Mouse (Mus musculus): Measurements from ENCODE around the gene Mitf. TPM values are rescaled to one million over a fixed set of nuclear protein-coding genes. Genes with fewer than 3 reads are reported as not detected.

Gene Mitf
- total and polyA plus RNA-seq, 2 experiments from 2014 or later: 1.8 to 3.1 TPM

DNA sequence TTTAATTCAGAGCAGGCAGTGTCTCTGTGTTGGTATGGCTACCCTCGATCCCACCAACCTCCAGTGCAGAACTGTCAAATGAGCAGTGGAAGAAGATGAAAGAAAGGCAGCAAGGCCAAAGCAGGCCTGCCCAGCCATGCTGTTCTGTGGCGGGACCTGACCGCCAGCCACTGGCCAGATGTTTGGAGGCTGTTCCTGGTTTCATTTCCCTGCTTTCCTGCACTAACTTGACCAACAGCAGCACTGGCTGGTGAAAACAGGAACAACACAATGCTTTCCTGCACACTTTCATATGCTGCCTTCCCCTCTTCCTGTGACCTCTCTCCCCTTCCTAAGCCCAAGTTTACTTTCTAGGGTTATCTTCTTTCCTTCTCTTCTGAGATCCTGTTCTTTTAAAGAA, 50.8 kb downstream of the Mitf start:
- Histone ChIP-seq H3K4me1 (ENCODE audit: insufficient read depth) (no peaks in the 10 kb centered on the region), H3K4me2 (ENCODE audit: low read depth) (no peak overlapping the region), H3K27ac (ENCODE audit: low read depth, low read length) (no peak overlapping the region), H3K36me3 (ENCODE audit: insufficient read depth) (no peaks in the 10 kb centered on the region), H3K4me3 (ENCODE audit: low read depth, low read length) (no peak overlapping the region), H3K9ac (no peak overlapping the region), H3K27me3 (ENCODE audit: insufficient read depth, low read length) (no peaks in the 10 kb centered on the region), H3K9me3 (ENCODE audit: low read length) (no peaks in the 10 kb centered on the region)
- peak; percentile 28; the same call in 1 of the 2 replicates for TF ChIP-seq CTCF (IDR thresholded peaks at IDR 0.05; ENCODE audit: low read depth)
- 73% methylated on average over 3 of the region's 3 CpGs for WGBS
- no peak for DNase-seq
- no peak for ATAC-seq

DNA sequence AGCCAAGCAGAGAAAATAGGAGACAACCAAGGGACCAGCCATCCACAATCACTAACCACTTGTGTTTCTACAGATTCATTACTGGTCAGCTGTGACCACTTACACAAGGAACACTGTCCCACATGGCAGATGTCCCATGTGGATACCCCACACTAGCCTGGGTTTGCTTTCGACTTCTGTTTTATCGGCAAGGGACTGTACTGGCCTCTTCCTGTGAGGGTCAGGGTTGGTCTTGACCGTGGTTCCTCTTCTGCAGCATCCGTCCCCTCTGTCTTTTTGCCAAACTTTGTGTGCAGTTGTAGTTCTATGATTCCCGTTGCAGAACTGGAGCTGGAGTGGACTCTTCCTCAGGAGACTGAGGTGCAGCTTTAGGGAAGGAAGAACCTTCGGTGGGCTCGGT, 59.7 kb downstream of the Mitf start:
- DNase-seq: no peak

DNA sequence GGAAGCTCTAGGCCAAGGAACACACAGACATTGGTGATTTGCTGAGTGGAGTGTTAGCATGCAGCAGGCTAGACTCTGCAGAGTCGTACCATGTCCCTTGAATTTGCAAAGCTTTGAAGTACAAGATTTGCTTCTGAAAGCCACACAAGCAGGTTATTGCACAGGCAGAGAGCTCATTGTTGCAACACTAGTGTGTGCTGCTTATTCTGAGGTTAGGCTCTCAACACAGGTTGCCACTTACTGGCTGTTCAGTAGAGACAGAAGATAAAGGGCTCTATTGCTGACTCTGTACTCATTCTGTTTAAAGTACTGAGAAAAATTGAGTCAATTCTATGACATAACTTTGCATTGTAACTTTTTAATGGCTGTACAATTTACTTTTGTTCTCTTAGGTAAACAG, 61.2 kb downstream of the Mitf start:
- H3K9ac ChIP-seq: no peak overlapping the region
- no peak for TF ChIP-seq CTCF (IDR thresholded peaks at IDR 0.05; ENCODE audit: low read depth)
- H3K27me3 ChIP-seq (ENCODE audit: insufficient read depth, low read length): no peaks in the 10 kb centered on the region
- no peak overlapping the region for H3K4me2 ChIP-seq (ENCODE audit: low read depth)
- H3K9me3 ChIP-seq (ENCODE audit: low read length): no peaks in the 10 kb centered on the region
- H3K4me1 ChIP-seq (ENCODE audit: insufficient read depth): no peaks in the 10 kb centered on the region
- DNase-seq (no peak), ATAC-seq (no peak)
- 76% methylated on average over 1 of the region's 1 CpGs for WGBS
- H3K4me3 ChIP-seq (ENCODE audit: low read depth, low read length): no peak overlapping the region
- no peaks in the 10 kb centered on the region for H3K36me3 ChIP-seq (ENCODE audit: insufficient read depth)
- H3K27ac ChIP-seq (ENCODE audit: low read depth, low read length): no peak overlapping the region

More for the DNA sequence above, 59.7 kb downstream of the Mitf start:
- Histone ChIP-seq H3K9ac (no peak overlapping the region), H3K9me3 (ENCODE audit: low read length) (no peaks in the 10 kb centered on the region), H3K4me3 (ENCODE audit: low read depth, low read length) (no peak overlapping the region), H3K36me3 (ENCODE audit: insufficient read depth) (no peaks in the 10 kb centered on the region), H3K4me2 (ENCODE audit: low read depth) (no peak overlapping the region), H3K4me1 (ENCODE audit: insufficient read depth) (no peaks in the 10 kb centered on the region), H3K27ac (ENCODE audit: low read depth, low read length) (no peak overlapping the region), H3K27me3 (ENCODE audit: insufficient read depth, low read length) (no peaks in the 10 kb centered on the region)
- no peak for ATAC-seq
- 94% methylated on average over 7 of the region's 7 CpGs for WGBS
- no peak for TF ChIP-seq CTCF (IDR thresholded peaks at IDR 0.05; ENCODE audit: low read depth)

DNA sequence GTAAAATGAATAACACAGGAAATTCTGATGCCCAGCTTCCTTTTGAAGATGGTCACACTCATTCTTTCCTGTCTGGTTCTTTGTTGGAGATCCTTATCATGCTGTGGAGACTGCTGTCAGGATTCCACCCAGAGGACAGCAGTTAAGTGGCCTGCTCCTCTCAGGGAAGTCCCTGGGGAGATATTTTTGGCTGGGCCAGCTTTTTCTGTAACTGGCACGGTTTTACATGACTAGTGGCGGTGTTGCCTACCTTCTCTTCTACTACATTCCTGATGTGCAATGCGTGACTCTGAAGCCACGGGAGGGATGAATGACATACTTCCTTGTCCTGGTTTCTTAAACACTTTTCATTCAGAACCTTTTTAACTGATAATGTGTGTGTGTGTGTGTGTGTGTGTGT, 63.1 kb downstream of the Mitf start:
- DNase-seq (no peak), ATAC-seq (no peak)
- H3K4me2 ChIP-seq (ENCODE audit: low read depth): no peak overlapping the region
- WGBS: 85% methylated on average over 4 of the region's 4 CpGs
- H3K36me3 ChIP-seq (ENCODE audit: insufficient read depth): no peaks in the 10 kb centered on the region
- no peak overlapping the region for H3K4me3 ChIP-seq (ENCODE audit: low read depth, low read length)
- no peak overlapping the region for H3K27ac ChIP-seq (ENCODE audit: low read depth, low read length)
- TF ChIP-seq CTCF (IDR thresholded peaks at IDR 0.05; ENCODE audit: low read depth): no peak
- H3K9ac ChIP-seq: no peak overlapping the region
- no peaks in the 10 kb centered on the region for H3K9me3 ChIP-seq (ENCODE audit: low read length)
- no peaks in the 10 kb centered on the region for H3K27me3 ChIP-seq (ENCODE audit: insufficient read depth, low read length)
- H3K4me1 ChIP-seq (ENCODE audit: insufficient read depth): no peaks in the 10 kb centered on the region

DNA sequence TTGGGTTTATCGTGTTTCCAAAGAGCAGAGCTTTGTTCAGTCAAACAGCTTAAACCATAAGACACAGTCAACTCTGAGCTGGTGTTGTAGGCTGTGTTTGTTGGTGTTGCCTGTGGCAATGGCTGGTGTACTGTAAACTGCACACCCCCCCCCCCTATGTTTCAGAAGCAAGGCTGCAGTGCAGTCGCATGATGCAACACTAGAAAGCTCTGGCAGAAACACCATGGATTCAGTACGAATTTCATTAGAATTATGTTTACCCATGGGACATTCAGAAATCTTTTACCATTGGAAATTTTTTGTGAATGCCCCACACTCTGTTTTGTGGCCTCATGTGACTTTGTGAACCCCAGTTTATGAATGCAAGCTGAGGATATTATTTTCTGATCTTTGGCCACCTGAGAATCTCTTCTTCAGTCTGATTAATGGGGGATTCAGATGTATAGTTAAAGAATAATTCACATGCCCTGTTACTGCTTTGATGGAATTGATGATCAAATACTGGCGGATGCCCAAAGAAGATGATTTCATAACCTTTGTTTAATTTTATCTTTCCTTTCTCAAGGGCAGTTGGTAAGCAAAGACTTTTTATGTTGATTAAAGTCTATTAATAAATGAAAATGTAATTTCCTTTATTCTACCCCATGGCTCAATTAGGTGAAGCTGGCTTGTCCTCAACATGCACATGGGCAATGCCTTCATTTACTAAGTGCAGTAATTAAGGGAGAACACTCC, 64.6 kb downstream of the Mitf start:
- H3K36me3 ChIP-seq (ENCODE audit: insufficient read depth): no peaks in the 10 kb centered on the region
- no peaks in the 10 kb centered on the region for H3K27me3 ChIP-seq (ENCODE audit: insufficient read depth, low read length)
- H3K4me1 ChIP-seq (ENCODE audit: insufficient read depth): no peaks in the 10 kb centered on the region
- H3K4me2 ChIP-seq (ENCODE audit: low read depth): no peak overlapping the region
- no peak overlapping the region for H3K4me3 ChIP-seq (ENCODE audit: low read depth, low read length)
- no peaks in the 10 kb centered on the region for H3K9me3 ChIP-seq (ENCODE audit: low read length)
- H3K9ac ChIP-seq: no peak overlapping the region
- H3K27ac ChIP-seq (ENCODE audit: low read depth, low read length): no peak overlapping the region
- TF ChIP-seq CTCF (IDR thresholded peaks at IDR 0.05; ENCODE audit: low read depth): no peak
- WGBS: 87% methylated on average over 4 of the region's 4 CpGs
- ATAC-seq (no peak), DNase-seq (no peak)

DNA sequence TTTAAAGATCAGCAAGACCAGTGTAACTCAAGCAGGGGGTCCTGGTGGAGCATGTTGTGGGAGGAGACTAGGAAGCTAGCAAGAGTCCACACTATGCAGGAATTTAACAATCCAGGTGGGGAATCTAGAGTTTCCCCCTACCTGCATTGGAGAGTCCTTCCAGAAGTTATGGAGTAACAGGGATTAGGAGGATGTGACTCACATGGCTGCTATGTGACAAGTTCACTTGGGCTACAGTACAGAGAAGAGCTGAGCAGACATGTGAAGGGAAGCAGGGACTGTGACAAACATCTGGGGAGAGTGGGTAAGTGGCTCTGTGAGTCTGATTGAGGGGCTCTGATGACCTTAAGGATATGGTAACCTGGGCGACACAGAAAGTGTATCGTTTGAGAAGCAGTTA, 66.2 kb downstream of the Mitf start:
- Histone ChIP-seq H3K27me3 (ENCODE audit: insufficient read depth, low read length) (no peaks in the 10 kb centered on the region), H3K9me3 (ENCODE audit: low read length) (no peaks in the 10 kb centered on the region), H3K9ac (no peak overlapping the region), H3K27ac (ENCODE audit: low read depth, low read length) (no peak overlapping the region), H3K4me3 (ENCODE audit: low read depth, low read length) (no peak overlapping the region), H3K4me1 (ENCODE audit: insufficient read depth) (no peaks in the 10 kb centered on the region), H3K4me2 (ENCODE audit: low read depth) (no peak overlapping the region), H3K36me3 (ENCODE audit: insufficient read depth) (no peaks in the 10 kb centered on the region)
- no peak for TF ChIP-seq CTCF (IDR thresholded peaks at IDR 0.05; ENCODE audit: low read depth)
- DNase-seq (no peak), ATAC-seq (no peak)
- WGBS: 95% methylated on average over 2 of the region's 2 CpGs

DNA sequence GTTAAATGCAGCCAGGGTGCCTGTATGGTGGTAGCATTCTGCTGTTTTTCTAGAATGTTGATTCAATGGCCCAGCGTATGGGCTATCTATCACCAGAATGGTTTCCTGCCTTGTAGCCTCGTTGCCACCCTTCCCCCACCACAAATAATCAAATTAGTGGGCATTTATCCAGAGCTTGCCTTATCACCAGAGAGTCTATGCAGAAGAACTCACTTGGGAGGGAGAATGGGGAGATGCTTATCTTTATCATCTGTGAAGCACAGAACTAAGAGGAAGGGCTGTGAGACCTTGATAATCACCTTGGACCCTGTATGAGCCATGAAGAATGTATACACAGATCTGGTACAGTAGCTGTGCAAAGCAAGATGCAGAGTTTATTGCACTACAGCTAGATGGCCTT, 70.1 kb downstream of the Mitf start:
- H3K27ac ChIP-seq (ENCODE audit: low read depth, low read length): no peak overlapping the region
- H3K9ac ChIP-seq: no peak overlapping the region
- H3K4me1 ChIP-seq (ENCODE audit: insufficient read depth): no peaks in the 10 kb centered on the region
- H3K4me2 ChIP-seq (ENCODE audit: low read depth): no peak overlapping the region
- H3K27me3 ChIP-seq (ENCODE audit: insufficient read depth, low read length): no peaks in the 10 kb centered on the region
- no peaks in the 10 kb centered on the region for H3K9me3 ChIP-seq (ENCODE audit: low read length)
- no peak overlapping the region for H3K4me3 ChIP-seq (ENCODE audit: low read depth, low read length)
- WGBS: 88% methylated on average over 2 of the region's 2 CpGs
- no peak for ATAC-seq
- no peak for DNase-seq
- TF ChIP-seq CTCF (IDR thresholded peaks at IDR 0.05; ENCODE audit: low read depth): no peak
- no peaks in the 10 kb centered on the region for H3K36me3 ChIP-seq (ENCODE audit: insufficient read depth)

Measured in forebrain, postnatal 0 days (tissue).